Mouse (Mus musculus): ENCODE results near the gene Dennd4a. TPM values are rescaled to one million over a fixed set of nuclear protein-coding genes. Genes with fewer than 3 reads are reported as not detected.

Gene Dennd4a
- polyA plus RNA-seq, 1 experiment from 2014 or later, result 14.1 TPM

DNA sequence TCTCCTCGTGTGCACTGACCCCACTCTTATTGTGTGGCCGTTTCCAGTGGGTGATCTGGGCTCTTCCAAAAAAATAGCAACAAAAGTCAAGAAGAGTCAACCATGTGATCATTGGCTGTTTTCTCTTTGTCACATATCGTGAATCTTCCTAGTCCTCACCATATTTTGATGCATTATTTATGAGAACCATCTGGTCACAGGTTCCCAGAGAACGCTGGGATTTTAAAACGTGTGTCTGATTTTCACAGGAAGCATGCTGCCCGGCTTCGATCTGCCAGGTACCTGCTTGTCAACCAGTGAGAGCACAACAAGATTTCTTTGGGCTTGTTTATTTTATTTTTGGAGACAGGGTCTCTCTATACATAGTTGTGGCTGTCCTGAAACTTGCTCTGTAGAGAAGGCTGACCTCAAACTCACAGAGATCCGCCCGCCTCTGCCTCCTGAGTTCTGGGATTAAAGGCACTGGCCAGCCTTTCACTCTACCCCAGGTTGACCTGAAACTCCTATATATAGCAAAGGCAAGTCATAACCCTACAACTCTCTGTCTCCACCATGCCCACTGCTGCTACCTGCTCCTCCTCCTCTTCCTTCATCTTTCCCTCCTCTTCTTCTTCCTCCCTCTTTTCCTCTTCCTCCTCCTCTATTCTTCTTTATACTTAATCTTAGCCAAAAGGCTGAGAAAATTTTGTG, 24.8 kb upstream of the Dennd4a start:
- H3K4me3 ChIP-seq (replicated peaks; ENCODE audit: low read depth, low read length), result no peak overlapping the region
- H3K9ac ChIP-seq (replicated peaks; ENCODE audit: low read length), result no peak overlapping the region
- no peaks in the 10 kb centered on the region for H3K36me3 ChIP-seq (ENCODE audit: control insufficient read depth, insufficient read depth, low read length)
- H3K27me3 ChIP-seq (ENCODE audit: control insufficient read depth, insufficient read depth, low read length), result no peaks in the 10 kb centered on the region
- no peak for DNase-seq
- no peaks in the 10 kb centered on the region for H3K4me1 ChIP-seq (ENCODE audit: control insufficient read depth, insufficient read depth, low read length)
- no peaks in the 10 kb centered on the region for H3K9me3 ChIP-seq (ENCODE audit: control insufficient read depth, low read length)
- no peak overlapping the region for H3K27ac ChIP-seq (replicated peaks; ENCODE audit: low read depth, low read length)
- no peak for ATAC-seq (ENCODE audit: low FRiP score, low TSS enrichment)
- no peak overlapping the region for H3K4me2 ChIP-seq (ENCODE audit: low read length)
- WGBS, result 74% methylated on average over 9 of the region's 9 CpGs

DNA sequence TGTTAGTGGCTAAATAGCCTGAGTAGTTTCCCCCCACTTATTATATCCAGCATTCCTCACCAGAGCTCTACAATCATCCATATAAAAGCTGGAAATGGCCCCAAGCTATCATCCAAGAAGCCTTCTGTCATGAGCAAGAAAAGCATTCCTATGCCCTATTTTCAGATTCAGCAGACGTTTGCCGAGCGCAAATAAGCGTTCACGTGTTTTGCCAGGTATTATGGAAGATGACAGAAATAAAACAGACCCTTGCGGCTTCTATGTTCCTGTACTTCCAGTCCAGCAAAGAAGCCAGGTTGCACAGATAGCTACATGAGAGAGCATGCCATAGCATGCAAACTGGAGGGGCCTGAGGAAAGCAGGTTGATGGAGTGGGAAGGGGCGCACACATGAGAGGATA, 23.1 kb upstream of the Dennd4a start:
- no peak overlapping the region for H3K4me3 ChIP-seq (replicated peaks; ENCODE audit: low read depth, low read length)
- no peaks in the 10 kb centered on the region for H3K4me1 ChIP-seq (ENCODE audit: control insufficient read depth, insufficient read depth, low read length)
- DNase-seq, result no peak
- ATAC-seq (ENCODE audit: low FRiP score, low TSS enrichment), result no peak
- H3K27ac ChIP-seq (replicated peaks; ENCODE audit: low read depth, low read length), result no peak overlapping the region
- H3K4me2 ChIP-seq (ENCODE audit: low read length), result no peak overlapping the region
- H3K27me3 ChIP-seq (ENCODE audit: control insufficient read depth, insufficient read depth, low read length), result no peaks in the 10 kb centered on the region
- no peaks in the 10 kb centered on the region for H3K36me3 ChIP-seq (ENCODE audit: control insufficient read depth, insufficient read depth, low read length)
- H3K9me3 ChIP-seq (ENCODE audit: control insufficient read depth, low read length), result no peaks in the 10 kb centered on the region
- 87% methylated on average over 7 of the region's 7 CpGs for WGBS
- no peak overlapping the region for H3K9ac ChIP-seq (replicated peaks; ENCODE audit: low read length)

DNA sequence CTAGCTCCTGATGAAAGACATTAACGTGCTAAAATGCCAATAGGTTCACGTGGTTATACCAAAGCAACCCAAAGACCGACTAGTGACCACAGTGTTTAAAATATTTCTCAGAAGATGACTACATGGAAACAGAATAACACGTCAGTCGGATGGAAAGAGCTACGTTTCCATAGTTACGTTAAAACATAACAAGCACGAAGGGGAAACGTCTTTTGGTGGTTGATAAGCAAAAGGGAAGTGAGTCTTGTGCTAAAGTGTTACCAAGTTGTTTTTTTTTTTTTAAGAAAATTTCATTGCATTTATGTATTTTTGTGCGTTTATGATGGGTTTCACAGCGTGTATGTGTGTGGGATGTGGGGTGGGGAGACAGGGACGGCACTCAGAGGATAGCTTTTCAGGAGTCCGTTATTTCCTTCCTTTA, 21.8 kb upstream of the Dennd4a start:
- 80% methylated on average over 13 of the region's 13 CpGs for WGBS
- no peak overlapping the region for H3K4me3 ChIP-seq (replicated peaks; ENCODE audit: low read depth, low read length)
- H3K27me3 ChIP-seq (ENCODE audit: control insufficient read depth, insufficient read depth, low read length), result no peaks in the 10 kb centered on the region
- no peaks in the 10 kb centered on the region for H3K9me3 ChIP-seq (ENCODE audit: control insufficient read depth, low read length)
- no peaks in the 10 kb centered on the region for H3K36me3 ChIP-seq (ENCODE audit: control insufficient read depth, insufficient read depth, low read length)
- DNase-seq (peak; percentile 5), ATAC-seq (ENCODE audit: low FRiP score, low TSS enrichment) (no peak)
- H3K27ac ChIP-seq (replicated peaks; ENCODE audit: low read depth, low read length), result no peak overlapping the region
- no peak overlapping the region for H3K9ac ChIP-seq (replicated peaks; ENCODE audit: low read length)
- H3K4me2 ChIP-seq (ENCODE audit: low read length), result no peak overlapping the region
- H3K4me1 ChIP-seq (ENCODE audit: control insufficient read depth, insufficient read depth, low read length), result no peaks in the 10 kb centered on the region

DNA sequence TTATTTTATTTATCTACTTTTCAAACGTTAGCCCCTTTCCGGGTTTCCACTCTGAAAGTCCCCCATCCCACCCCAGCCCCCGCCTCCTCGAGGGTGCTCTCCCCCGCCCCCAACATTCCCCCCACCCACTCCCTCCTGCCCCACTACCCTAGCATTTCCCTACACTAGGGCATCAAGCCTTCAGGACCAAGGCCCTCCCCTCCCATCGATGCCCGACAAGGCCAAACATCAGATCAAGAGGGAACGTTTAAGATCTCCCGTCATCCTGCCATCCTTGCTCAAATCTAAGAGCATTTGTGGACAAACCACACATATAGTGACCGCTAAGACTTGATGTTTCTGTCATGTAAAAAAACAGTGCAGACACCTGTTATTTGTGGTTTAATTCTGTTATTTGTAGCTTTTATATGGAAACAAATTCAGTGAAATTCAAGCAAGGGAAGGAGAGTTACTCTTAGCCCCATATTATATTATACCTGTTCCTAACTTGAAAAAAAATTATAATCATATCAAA, 21.2 kb upstream of the Dennd4a start:
- H3K27ac ChIP-seq (replicated peaks; ENCODE audit: low read depth, low read length), result no peak overlapping the region
- no peak overlapping the region for H3K4me2 ChIP-seq (ENCODE audit: low read length)
- H3K9ac ChIP-seq (replicated peaks; ENCODE audit: low read length), result no peak overlapping the region
- 81% methylated on average over 10 of the region's 10 CpGs for WGBS
- H3K36me3 ChIP-seq (ENCODE audit: control insufficient read depth, insufficient read depth, low read length), result no peaks in the 10 kb centered on the region
- no peak overlapping the region for H3K4me3 ChIP-seq (replicated peaks; ENCODE audit: low read depth, low read length)
- H3K27me3 ChIP-seq (ENCODE audit: control insufficient read depth, insufficient read depth, low read length), result no peaks in the 10 kb centered on the region
- no peaks in the 10 kb centered on the region for H3K9me3 ChIP-seq (ENCODE audit: control insufficient read depth, low read length)
- ATAC-seq (ENCODE audit: low FRiP score, low TSS enrichment) (no peak), DNase-seq (no peak)
- no peaks in the 10 kb centered on the region for H3K4me1 ChIP-seq (ENCODE audit: control insufficient read depth, insufficient read depth, low read length)

DNA sequence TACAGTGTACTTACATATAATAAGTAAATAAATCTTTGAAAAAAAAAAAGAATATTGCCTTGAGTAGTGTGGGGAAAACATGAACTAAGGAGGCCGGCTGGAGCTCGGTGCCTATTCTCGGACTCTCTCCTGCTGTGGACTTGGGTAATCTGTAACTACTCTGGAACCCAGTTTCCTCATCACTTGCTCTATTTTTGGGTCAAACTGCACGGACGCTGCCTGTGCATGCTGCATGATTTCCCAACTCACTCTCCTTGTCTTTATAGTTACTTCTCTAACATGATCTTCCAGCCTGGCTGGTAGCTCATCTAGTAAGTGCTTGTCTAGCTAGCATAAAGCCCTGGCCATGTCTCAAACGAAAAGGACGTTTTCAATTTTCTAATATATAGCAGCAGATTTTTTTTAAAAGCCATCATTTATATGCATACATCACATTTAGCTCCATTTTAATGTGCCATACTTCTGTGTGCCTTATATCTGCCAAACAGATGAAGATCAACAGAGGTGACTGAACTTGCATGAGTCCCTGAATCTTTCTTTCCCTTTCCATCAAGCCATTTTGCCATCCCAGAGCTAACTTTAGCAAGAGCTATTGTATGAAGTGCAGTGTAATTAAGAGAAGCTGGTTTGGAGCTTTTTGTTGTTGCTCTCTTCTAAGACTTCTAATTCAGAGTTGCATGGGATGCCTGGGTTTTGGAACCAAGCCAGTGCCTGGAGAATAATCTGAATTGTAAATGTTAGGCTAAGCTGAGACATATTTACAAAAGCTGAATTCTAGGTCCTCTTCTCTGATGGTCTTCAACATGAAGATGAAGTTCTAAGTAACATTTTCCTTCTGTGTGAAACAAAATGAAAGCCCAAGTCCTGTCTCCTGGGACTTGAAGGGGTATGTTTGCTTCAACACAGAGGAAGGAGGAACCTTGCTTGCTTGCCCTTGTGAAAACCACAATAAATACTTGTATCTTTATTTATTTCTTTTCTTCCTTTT, 20.2 kb upstream of the Dennd4a start:
- no peak overlapping the region for H3K9ac ChIP-seq (replicated peaks; ENCODE audit: low read length)
- no peak overlapping the region for H3K4me2 ChIP-seq (ENCODE audit: low read length)
- no peak overlapping the region for H3K27ac ChIP-seq (replicated peaks; ENCODE audit: low read depth, low read length)
- H3K4me1 ChIP-seq (ENCODE audit: control insufficient read depth, insufficient read depth, low read length), result no peaks in the 10 kb centered on the region
- DNase-seq, result peak; percentile 18
- H3K4me3 ChIP-seq (replicated peaks; ENCODE audit: low read depth, low read length), result no peak overlapping the region
- 90% methylated on average over 7 of the region's 7 CpGs for WGBS
- H3K27me3 ChIP-seq (ENCODE audit: control insufficient read depth, insufficient read depth, low read length), result no peaks in the 10 kb centered on the region
- no peak for ATAC-seq (ENCODE audit: low FRiP score, low TSS enrichment)
- no peaks in the 10 kb centered on the region for H3K9me3 ChIP-seq (ENCODE audit: control insufficient read depth, low read length)
- H3K36me3 ChIP-seq (ENCODE audit: control insufficient read depth, insufficient read depth, low read length), result no peaks in the 10 kb centered on the region

DNA sequence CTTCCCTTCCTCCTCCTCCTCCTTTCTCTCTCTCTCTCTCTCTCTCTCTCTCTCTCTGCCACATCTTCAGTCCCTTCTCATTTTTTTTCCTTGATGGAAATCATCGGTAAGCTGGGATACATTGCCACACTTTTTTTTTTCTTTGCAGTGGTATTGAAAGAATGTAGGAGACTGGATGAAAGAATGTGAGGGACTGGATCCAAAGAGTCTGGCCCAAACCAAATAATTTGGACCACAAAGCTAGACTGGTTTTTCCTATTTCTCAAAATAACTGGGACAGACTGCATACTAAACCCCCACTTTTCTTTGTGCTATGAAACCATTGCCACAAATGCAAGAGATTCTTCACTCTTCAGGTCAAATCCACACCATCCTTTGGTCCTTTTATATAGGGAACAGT, 19.5 kb upstream of the Dennd4a start:
- Histone ChIP-seq H3K9me3 (ENCODE audit: control insufficient read depth, low read length) (no peaks in the 10 kb centered on the region), H3K27ac (replicated peaks; ENCODE audit: low read depth, low read length) (no peak overlapping the region), H3K27me3 (ENCODE audit: control insufficient read depth, insufficient read depth, low read length) (no peaks in the 10 kb centered on the region), H3K4me1 (ENCODE audit: control insufficient read depth, insufficient read depth, low read length) (no peaks in the 10 kb centered on the region), H3K4me3 (replicated peaks; ENCODE audit: low read depth, low read length) (no peak overlapping the region), H3K9ac (replicated peaks; ENCODE audit: low read length) (no peak overlapping the region), H3K4me2 (ENCODE audit: low read length) (no peak overlapping the region), H3K36me3 (ENCODE audit: control insufficient read depth, insufficient read depth, low read length) (no peaks in the 10 kb centered on the region)
- ATAC-seq (ENCODE audit: low FRiP score, low TSS enrichment) (no peak), DNase-seq (no peak)
- WGBS, result 78% methylated on average over 1 of the region's 1 CpGs

DNA sequence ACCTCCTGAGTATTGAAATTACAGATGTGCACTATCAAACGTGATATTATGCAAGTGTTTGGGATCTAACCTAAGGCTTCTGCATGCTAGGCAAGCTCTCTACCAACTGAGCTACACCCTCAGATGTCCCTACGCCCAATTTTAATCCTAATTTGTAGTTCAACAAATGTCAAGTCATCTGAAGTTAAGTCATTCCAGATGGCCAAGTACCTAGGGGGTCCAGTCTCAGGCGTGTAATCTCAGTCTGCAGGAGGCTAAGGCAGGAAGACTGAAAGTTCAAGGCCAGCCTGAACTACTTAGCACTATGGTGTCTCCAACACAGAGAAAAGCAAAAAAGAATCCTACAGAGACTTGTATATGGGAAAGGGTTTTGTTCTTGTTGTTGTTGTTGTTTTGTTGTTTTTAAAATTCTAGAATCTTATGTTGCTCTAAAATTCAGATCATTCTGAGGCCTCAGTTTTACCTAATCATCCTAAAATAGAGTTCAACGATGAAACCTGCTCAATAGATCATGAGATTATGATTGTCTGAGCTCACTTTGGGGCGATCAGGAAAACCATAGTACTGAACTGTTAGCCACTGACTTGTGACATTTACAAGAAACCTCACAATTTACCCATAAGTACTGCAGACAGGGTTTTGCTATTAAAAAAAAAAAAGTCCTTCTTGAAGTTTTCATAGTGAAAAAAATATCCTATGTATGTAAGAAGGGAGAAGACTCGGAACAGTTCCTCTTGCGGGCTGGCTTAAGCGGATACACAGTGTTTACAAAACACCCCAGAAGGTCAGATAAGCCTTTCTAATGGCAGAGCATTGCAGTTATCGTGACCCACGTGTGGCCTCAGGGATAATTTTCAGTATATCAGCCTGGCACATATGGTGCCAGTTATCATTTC, 18.5 kb upstream of the Dennd4a start:
- H3K27ac ChIP-seq (replicated peaks; ENCODE audit: low read depth, low read length), result no peak overlapping the region
- no peak for ATAC-seq (ENCODE audit: low FRiP score, low TSS enrichment)
- 79% methylated on average over 10 of the region's 10 CpGs for WGBS

DNA sequence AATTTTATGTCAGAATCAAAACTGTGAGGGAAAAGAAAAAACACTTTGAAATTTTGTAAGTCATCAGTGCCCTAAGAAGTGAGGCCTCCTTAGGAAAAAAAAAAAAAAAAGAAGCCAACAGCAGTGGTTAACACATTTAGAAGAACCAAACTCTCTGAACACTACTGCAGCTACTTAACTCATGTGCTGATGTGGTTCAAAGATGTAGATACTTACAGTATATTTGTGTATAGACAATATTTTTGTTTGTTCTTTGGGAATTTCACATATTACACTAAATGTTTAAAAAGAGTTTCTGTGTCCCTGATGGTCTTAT, 17.9 kb upstream of the Dennd4a start:
- Histone ChIP-seq H3K27ac (replicated peaks; ENCODE audit: low read depth, low read length) (no peak overlapping the region), H3K9me3 (ENCODE audit: control insufficient read depth, low read length) (no peaks in the 10 kb centered on the region), H3K36me3 (ENCODE audit: control insufficient read depth, insufficient read depth, low read length) (no peaks in the 10 kb centered on the region), H3K4me1 (ENCODE audit: control insufficient read depth, insufficient read depth, low read length) (no peaks in the 10 kb centered on the region), H3K4me2 (ENCODE audit: low read length) (no peak overlapping the region), H3K9ac (replicated peaks; ENCODE audit: low read length) (no peak overlapping the region), H3K4me3 (replicated peaks; ENCODE audit: low read depth, low read length) (no peak overlapping the region), H3K27me3 (ENCODE audit: control insufficient read depth, insufficient read depth, low read length) (no peaks in the 10 kb centered on the region)
- ATAC-seq (ENCODE audit: low FRiP score, low TSS enrichment) (no peak), DNase-seq (no peak)

More for the DNA sequence above, 18.5 kb upstream of the Dennd4a start:
- no peak overlapping the region for H3K4me3 ChIP-seq (replicated peaks; ENCODE audit: low read depth, low read length)
- no peaks in the 10 kb centered on the region for H3K36me3 ChIP-seq (ENCODE audit: control insufficient read depth, insufficient read depth, low read length)
- H3K4me2 ChIP-seq (ENCODE audit: low read length), result no peak overlapping the region
- H3K9me3 ChIP-seq (ENCODE audit: control insufficient read depth, low read length), result no peaks in the 10 kb centered on the region
- H3K4me1 ChIP-seq (ENCODE audit: control insufficient read depth, insufficient read depth, low read length), result no peaks in the 10 kb centered on the region
- no peaks in the 10 kb centered on the region for H3K27me3 ChIP-seq (ENCODE audit: control insufficient read depth, insufficient read depth, low read length)
- no peak overlapping the region for H3K9ac ChIP-seq (replicated peaks; ENCODE audit: low read length)
- DNase-seq, result no peak

All from midbrain, embryonic 14.5 days (tissue).